In genomic region chr8:121359131-121359981, GRCm38 (mm10) we compare ENCODE assay signal across 9 mouse cellular contexts.
DNase-seq lines count a peak whose midpoint lies in the region; ATAC-seq lines count a peak whose summit lies in the region.
"Had no signal": no experiment of that assay in that cellular context is flagged by ENCODE, and none has a peak within 500 bp of the region (broad histone marks: within the 10 kb centered on the region; RNA-seq: fewer than 3 reads in every experiment).

No protein-coding gene starts in this region.

- no peak for DNase-seq in heart, adult 18-20 months
- peak; percentile 52 for DNase-seq in embryo, embryonic 9.5 days (ENCODE audit: extremely low spot score)
- no peak for DNase-seq in layer of hippocampus, postnatal 25 days (ENCODE audit: extremely low spot score in 1 of 2, low spot score in 1 of 2)
- DNase-seq in testis, postnatal 10 days (ENCODE audit: low spot score) = no peak

- 15% methylated on average over 20 of the region's 20 CpGs for WGBS in heart, embryonic 15.5 days
- WGBS in intestine, embryonic 15.5 days = 5% methylated on average over 20 of the region's 20 CpGs
- 16% methylated on average over 20 of the region's 20 CpGs for WGBS in midbrain, embryonic 16.5 days
- WGBS in liver, embryonic 12.5 days (ENCODE audit: insufficient replicate concordance) = 14% methylated on average over 20 of the region's 20 CpGs

- no peak overlapping the region for H3K9ac ChIP-seq in heart, embryonic 15.5 days
- 0 out of 2 replicates have a peak overlapping the region, but pooled peaks have one; percentile 9 for H3K9ac ChIP-seq in intestine, embryonic 15.5 days
- no peak overlapping the region for H3K9ac ChIP-seq in midbrain, embryonic 16.5 days (ENCODE audit: low read depth, low read length)
- no peak overlapping the region for H3K9ac ChIP-seq in liver, embryonic 12.5 days
- H3K9ac ChIP-seq: limb, embryonic 15.5 days had no signal

- H3K27me3 ChIP-seq in heart, embryonic 15.5 days = peaks cover 4% of the 10 kb centered on the region
- H3K27me3 ChIP-seq in intestine, embryonic 15.5 days (replicated peaks) = peaks cover 33% of the 10 kb centered on the region
- H3K27me3 ChIP-seq in midbrain, embryonic 16.5 days (ENCODE audit: control insufficient read depth, insufficient read depth, low read depth, low read length) = no peaks in the 10 kb centered on the region
- H3K27me3 ChIP-seq in liver, embryonic 12.5 days (replicated peaks) = peaks cover 39% of the 10 kb centered on the region; the same call in 1 of the 2 replicates

- H3K36me3 ChIP-seq in heart, embryonic 15.5 days = no peaks in the 10 kb centered on the region
- no peaks in the 10 kb centered on the region for H3K36me3 ChIP-seq in intestine, embryonic 15.5 days
- H3K36me3 ChIP-seq in midbrain, embryonic 16.5 days (ENCODE audit: control insufficient read depth, insufficient read depth, low read length) = no peaks in the 10 kb centered on the region
- H3K36me3 ChIP-seq in liver, embryonic 12.5 days = no peaks in the 10 kb centered on the region
- H3K36me3 ChIP-seq: limb, embryonic 15.5 days had no signal

- no peak overlapping the region for H3K4me2 ChIP-seq in heart, embryonic 15.5 days
- H3K4me2 ChIP-seq in intestine, embryonic 15.5 days (replicated peaks) = peak overlapping the region; percentile 30
- H3K4me2 ChIP-seq in midbrain, embryonic 16.5 days (ENCODE audit: low read length) = no peak overlapping the region
- H3K4me2 ChIP-seq in liver, embryonic 12.5 days = no peak overlapping the region
- H3K4me2 ChIP-seq: limb, embryonic 15.5 days had no signal

- H3K4me1 ChIP-seq in heart, embryonic 15.5 days (replicated peaks) = peaks cover 24% of the 10 kb centered on the region
- peaks cover 22% of the 10 kb centered on the region for H3K4me1 ChIP-seq in intestine, embryonic 15.5 days (replicated peaks)
- H3K4me1 ChIP-seq in midbrain, embryonic 16.5 days (ENCODE audit: control insufficient read depth, insufficient read depth, low read length) = peaks cover 9% of the 10 kb centered on the region
- H3K4me1 ChIP-seq in liver, embryonic 12.5 days = peaks cover 16% of the 10 kb centered on the region

- peak overlapping the region; percentile 16 for H3K27ac ChIP-seq in heart, embryonic 15.5 days
- peak overlapping the region; percentile 58 for H3K27ac ChIP-seq in intestine, embryonic 15.5 days
- no peak overlapping the region for H3K27ac ChIP-seq in midbrain, embryonic 16.5 days (ENCODE audit: low read length)
- no peak overlapping the region for H3K27ac ChIP-seq in liver, embryonic 12.5 days
- H3K27ac ChIP-seq: limb, embryonic 15.5 days had no signal

- no peaks in the 10 kb centered on the region for H3K9me3 ChIP-seq in heart, embryonic 15.5 days (replicated peaks)
- H3K9me3 ChIP-seq in intestine, embryonic 15.5 days = no peaks in the 10 kb centered on the region
- no peaks in the 10 kb centered on the region for H3K9me3 ChIP-seq in midbrain, embryonic 16.5 days (replicated peaks; ENCODE audit: control insufficient read depth, low read length, poor library complexity, severe bottlenecking)
- H3K9me3 ChIP-seq in liver, embryonic 12.5 days (replicated peaks) = no peaks in the 10 kb centered on the region
- H3K9me3 ChIP-seq: limb, embryonic 15.5 days had no signal

- no peak overlapping the region for H3K4me3 ChIP-seq in heart, embryonic 15.5 days
- no peak overlapping the region for H3K4me3 ChIP-seq in intestine, embryonic 15.5 days (replicated peaks)
- H3K4me3 ChIP-seq in midbrain, embryonic 16.5 days (ENCODE audit: low read depth, low read length) = no peak overlapping the region
- H3K4me3 ChIP-seq in liver, embryonic 12.5 days = no peak overlapping the region
- H3K4me3 ChIP-seq: limb, embryonic 15.5 days had no signal

- no peak for ATAC-seq in heart, embryonic 15.5 days (replicated peaks; ENCODE audit: insufficient number of reproducible peaks, insufficient read depth, low FRiP score, low read depth)
- ATAC-seq in intestine, embryonic 15.5 days = peak; percentile 82
- ATAC-seq in midbrain, embryonic 16.5 days = peak; percentile 48; the same call in 1 of the 2 replicates
- ATAC-seq in liver, embryonic 12.5 days = no peak

Comparison
In these comparisons a context has a peak if more than half of its experiments do, and no peak if none do; other contexts are left out.
1. ATAC-seq: peak in intestine, embryonic 15.5 days (single experiment) and midbrain, embryonic 16.5 days (single experiment); none in heart, embryonic 15.5 days (single experiment) and liver, embryonic 12.5 days (single experiment).
2. H3K27ac ChIP-seq: peak in heart, embryonic 15.5 days (single experiment) and intestine, embryonic 15.5 days (single experiment); none in midbrain, embryonic 16.5 days (single experiment) and liver, embryonic 12.5 days (single experiment).